Mouse (Mus musculus) cortical plate, adult 2 months (tissue): Measurements from ENCODE around the gene Hist1h2be. TPM values are rescaled to one million over a fixed set of nuclear protein-coding genes. Genes with fewer than 3 reads are reported as not detected.
"Not testable (repeated sequence)": the region's sequence is repeated elsewhere in the genome, so short reads cannot be mapped to it uniquely, and the experiment has no call there.

Experiments
- H3K27ac ChIP-seq: fragments of 200-500 bp; 2 replicates; pipeline ENCODE4 v1.5.1; 2012; ENCODE audit warnings: low read length, control low read depth, inconsistent platforms; ENCODE audit not compliant: insufficient read depth
- H3K4me1 ChIP-seq: fragments of 200-500 bp; 2 replicates; pipeline ENCODE4 v1.6.1; 2011; ENCODE audit warnings: low read length; ENCODE audit not compliant: control insufficient read depth, insufficient read depth
- H3K4me3 ChIP-seq: fragments of 200-500 bp; 2 replicates; pipeline ENCODE4 v1.5.1; 2011; ENCODE audit warnings: mild to moderate bottlenecking, low read length, control low read depth; ENCODE audit not compliant: insufficient read depth
- CTCF ChIP-seq: fragments of 200-500 bp; IDR thresholded peaks from 2 replicates; pipeline ENCODE4 v1.5.1; 2011; ENCODE audit warnings: mild to moderate bottlenecking, control low read depth, low read length; ENCODE audit not compliant: insufficient read depth; ENCODE audit errors: extremely low read depth
- POLR2A ChIP-seq: fragments of 200-500 bp; IDR thresholded peaks from 2 replicates; pipeline ENCODE4 v1.6.1; 2011; ENCODE audit warnings: mild to moderate bottlenecking, low read length, control low read depth; ENCODE audit not compliant: insufficient read depth; ENCODE audit errors: extremely low read depth
- polyA plus RNA-seq: library from polyadenylated mRNA; depleted of rRNA; stranded (reverse); fragments of >200 nt; gene quantifications from 2 replicates; pipeline ENCODE4 v1.2.3, GENCODE M21; 2012; rRNA removed

The Hist1h2be gene
- polyA plus RNA-seq, 1 experiment, result 4.2 TPM

DNA sequence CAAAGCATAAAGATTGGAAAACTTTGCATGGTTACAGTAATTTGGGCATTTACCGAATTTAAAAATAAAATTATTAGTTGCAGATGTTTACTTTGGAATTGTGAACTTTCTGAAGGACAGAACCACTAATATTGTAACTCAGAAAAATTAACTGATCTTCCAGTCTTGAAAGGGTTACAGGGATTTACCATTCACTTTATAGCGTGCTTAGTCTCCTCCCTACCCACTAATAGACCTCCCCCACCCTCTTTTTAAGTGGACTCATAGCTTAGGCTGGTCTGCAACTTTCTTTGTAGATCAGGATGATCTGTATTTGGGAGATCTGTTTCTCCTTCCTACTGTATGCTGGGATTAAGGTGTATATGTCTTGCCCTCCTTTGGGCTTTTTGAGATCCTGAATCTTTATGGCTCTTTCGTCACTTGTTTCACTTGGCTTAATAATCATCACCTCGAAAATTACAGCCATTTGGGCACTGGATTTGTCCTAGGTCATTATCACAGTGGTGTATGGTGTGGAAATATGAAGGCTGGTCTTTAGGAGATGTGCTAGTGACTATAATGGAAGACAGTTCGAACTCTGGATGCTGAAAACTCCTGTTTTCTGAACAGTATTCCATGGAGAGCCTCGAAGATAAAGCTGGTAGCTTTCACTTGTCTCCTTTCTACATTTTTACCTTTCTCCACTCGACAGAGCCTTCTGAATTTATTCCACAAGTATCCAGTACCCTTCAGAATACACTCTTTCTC lies 84.7 kb downstream of the Hist1h2be start:
- TF ChIP-seq POLR2A (no peak), CTCF (no peak)
- peaks cover 4% of the 10 kb centered on the region; the same call in 1 of the 2 replicates for H3K4me1 ChIP-seq
- H3K27ac ChIP-seq, result no peak overlapping the region
- H3K4me3 ChIP-seq, result no peak overlapping the region

DNA sequence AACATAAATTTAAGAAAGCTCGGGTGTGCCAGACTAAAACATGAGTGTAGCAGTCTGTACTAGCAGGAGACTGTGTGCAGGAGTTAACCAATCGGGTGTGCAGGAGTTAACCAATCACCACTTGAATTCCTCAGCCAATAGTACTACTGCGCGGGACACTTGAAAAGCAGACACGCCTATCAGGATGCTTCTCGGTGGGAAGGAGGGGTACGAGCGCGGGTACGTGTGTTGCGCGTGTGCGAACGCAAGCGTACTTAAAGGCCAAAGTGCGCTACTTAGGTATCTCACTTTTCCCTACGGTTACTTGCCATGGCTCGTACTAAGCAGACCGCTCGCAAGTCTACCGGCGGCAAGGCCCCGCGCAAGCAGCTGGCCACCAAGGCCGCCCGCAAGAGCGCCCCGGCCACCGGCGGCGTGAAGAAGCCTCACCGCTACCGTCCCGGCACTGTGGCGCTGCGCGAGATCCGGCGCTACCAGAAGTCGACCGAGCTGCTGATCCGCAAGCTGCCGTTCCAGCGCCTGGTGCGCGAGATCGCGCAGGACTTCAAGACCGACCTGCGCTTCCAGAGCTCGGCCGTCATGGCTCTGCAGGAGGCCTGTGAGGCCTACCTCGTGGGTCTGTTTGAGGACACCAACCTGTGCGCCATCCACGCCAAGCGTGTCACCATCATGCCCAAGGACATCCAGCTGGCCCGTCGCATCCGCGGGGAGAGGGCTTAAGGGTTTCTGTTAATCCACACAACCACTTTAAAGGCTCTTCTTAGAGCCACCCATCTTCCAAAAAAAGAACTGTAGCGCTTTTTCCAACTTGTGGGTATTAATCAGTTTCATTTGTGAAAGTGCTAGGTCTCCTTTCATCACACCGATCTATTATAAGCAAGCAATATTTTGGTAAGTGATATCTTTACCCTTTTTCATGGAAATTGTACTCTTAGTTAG lies 85.5 kb downstream of the Hist1h2be start, which contains the start of gene Hist1h3g:
Hist1h3g (plus strand) TSS at position 286 of the 939 bp plus-strand sequence.
- H3K4me1 ChIP-seq, H3K27ac ChIP-seq: not testable (repeated sequence)
- peak within 1 kb of the TSS; percentile 24 for H3K4me3 ChIP-seq

DNA sequence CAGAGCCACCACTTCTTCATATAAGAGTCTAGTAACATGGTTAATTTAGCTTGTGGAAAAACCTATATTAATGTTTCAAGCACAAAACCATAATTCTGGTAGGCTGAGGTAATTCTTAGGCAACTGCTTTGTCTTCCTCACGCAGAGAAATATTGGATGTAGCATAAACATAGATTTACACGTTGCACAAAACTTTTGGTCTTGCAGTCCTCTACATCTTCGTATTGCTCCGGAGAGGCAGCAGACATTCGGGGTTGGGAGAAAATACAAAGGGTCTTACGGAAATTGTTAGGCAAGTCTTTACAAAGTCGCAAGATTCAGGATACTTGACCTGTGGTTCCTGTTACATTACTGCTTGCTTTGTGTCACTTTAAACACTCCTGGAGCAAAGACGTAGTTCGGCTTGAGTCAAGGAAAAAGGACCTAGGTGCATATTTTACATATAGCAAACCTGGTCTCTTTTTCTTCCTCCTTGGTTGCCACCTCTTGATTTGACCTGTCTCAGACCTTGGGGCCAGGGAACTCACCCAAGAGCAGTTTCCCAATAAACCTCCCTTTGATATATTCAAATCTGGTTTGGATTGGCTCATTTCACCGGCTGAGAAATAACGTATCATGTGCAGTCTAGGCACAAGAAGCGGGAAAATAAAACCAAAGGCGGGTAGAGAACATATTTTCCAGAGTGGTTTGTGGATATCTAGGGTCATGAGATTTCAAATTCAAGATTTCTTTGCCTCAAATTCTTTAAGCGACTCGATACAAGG lies 86.4 kb downstream of the Hist1h2be start:
- H3K4me3 ChIP-seq, result peak overlapping the region; percentile 24; the same call in 1 of the 2 replicates
- no peak overlapping the region for H3K27ac ChIP-seq
- H3K4me1 ChIP-seq, result peaks cover 4% of the 10 kb centered on the region; the same call in 1 of the 2 replicates
- TF ChIP-seq CTCF, result no peak
- no peak for TF ChIP-seq POLR2A

Other genes starting within 250 kb of the Hist1h2be start
- gene Abt1, start 197.3 kb downstream of the Hist1h2be start, polyA plus RNA-seq, result 7.8 and 8.3 TPM in 2 replicates
- 0.04 and 0.06 TPM in 2 replicates for gene Btn1a1, start 155.2 kb downstream of the Hist1h2be start, polyA plus RNA-seq
- gene Btn2a2, start 132.3 kb downstream of the Hist1h2be start, polyA plus RNA-seq, result 0.69 and 0.95 TPM in 2 replicates
- gene Hist1h4h, start 90.1 kb downstream of the Hist1h2be start, polyA plus RNA-seq, result 20.7 and 34.8 TPM in 2 replicates
- 6.4 and 14.2 TPM in 2 replicates for gene Hist1h2af, start 87.2 kb downstream of the Hist1h2be start, polyA plus RNA-seq
- 0.74 and 0.92 TPM in 2 replicates for gene Hist1h3g, start 85.7 kb downstream of the Hist1h2be start, polyA plus RNA-seq
- gene Hist1h2bh, start 77.7 kb downstream of the Hist1h2be start, polyA plus RNA-seq, result 0.29 and 0.38 TPM in 2 replicates
- 0.73 TPM in 1 of 2 replicates, not detected in the other for gene Hist1h3f, start 77.1 kb downstream of the Hist1h2be start, polyA plus RNA-seq
- 4.5 and 13.1 TPM in 2 replicates for gene Hist1h4f, start 69.5 kb downstream of the Hist1h2be start, polyA plus RNA-seq
- 0.04 and 0.08 TPM in 2 replicates for gene Hist1h1d, start 67.9 kb downstream of the Hist1h2be start, polyA plus RNA-seq
- 1.2 and 2.9 TPM in 2 replicates for gene Hist1h3e, start 58.8 kb downstream of the Hist1h2be start, polyA plus RNA-seq
- 0.50 and 1.1 TPM in 2 replicates for gene Hist1h2ae, start 49.9 kb downstream of the Hist1h2be start, polyA plus RNA-seq
- 7.8 and 11.4 TPM in 2 replicates for gene Hist1h2bg, start 49.7 kb downstream of the Hist1h2be start, polyA plus RNA-seq
- gene Hist1h2bf, start 46.9 kb downstream of the Hist1h2be start, polyA plus RNA-seq, result 0.67 TPM in 1 of 2 replicates, not detected in the other
- gene Hist1h2ad, start 46.7 kb downstream of the Hist1h2be start, polyA plus RNA-seq, result 0.32 and 0.92 TPM in 2 replicates
- gene Hist1h3d, start 45.4 kb downstream of the Hist1h2be start, polyA plus RNA-seq, result 2.6 and 3.0 TPM in 2 replicates
- 4.4 and 8.9 TPM in 2 replicates for gene Hist1h4d, start 39.5 kb downstream of the Hist1h2be start, polyA plus RNA-seq
- 4.0 and 4.6 TPM in 2 replicates for gene Hist1h1e, start 1.4 kb upstream of the Hist1h2be start, polyA plus RNA-seq
- 1.2 and 1.5 TPM in 2 replicates for gene Hist1h2ac, start 62.8 kb upstream of the Hist1h2be start, polyA plus RNA-seq
- 117 and 130 TPM in 2 replicates for gene Hist1h2bc, start 63.1 kb upstream of the Hist1h2be start, polyA plus RNA-seq
- not detected in 2 replicates for gene Hist1h1t, start 74.7 kb upstream of the Hist1h2be start, polyA plus RNA-seq
- 4.1 and 9.6 TPM in 2 replicates for gene Hist1h4c, start 77.3 kb upstream of the Hist1h2be start, polyA plus RNA-seq
- gene Hfe, start 89.7 kb upstream of the Hist1h2be start, polyA plus RNA-seq, result 4.2 and 4.3 TPM in 2 replicates
- 42.1 and 42.4 TPM in 2 replicates for gene Hist1h1c, start 117.7 kb upstream of the Hist1h2be start, polyA plus RNA-seq
- 0.56 TPM in 1 of 2 replicates, not detected in the other for gene Hist1h3c, start 124.5 kb upstream of the Hist1h2be start, polyA plus RNA-seq
- 0.79 and 1.9 TPM in 2 replicates for gene Hist1h2bb, start 125.6 kb upstream of the Hist1h2be start, polyA plus RNA-seq
- 1.6 and 1.9 TPM in 2 replicates for gene Hist1h2ab, start 130.0 kb upstream of the Hist1h2be start, polyA plus RNA-seq
- 0.57 and 0.77 TPM in 2 replicates for gene Hist1h3b, start 131.1 kb upstream of the Hist1h2be start, polyA plus RNA-seq
- 3.7 and 8.3 TPM in 2 replicates for gene Hist1h4b, start 135.9 kb upstream of the Hist1h2be start, polyA plus RNA-seq
- gene Hist1h4a, start 140.1 kb upstream of the Hist1h2be start, polyA plus RNA-seq, result 4.2 and 9.6 TPM in 2 replicates
- 0.57 and 1.4 TPM in 2 replicates for gene Hist1h3a, start 141.3 kb upstream of the Hist1h2be start, polyA plus RNA-seq
- gene Hist1h1a, start 142.5 kb upstream of the Hist1h2be start, polyA plus RNA-seq, result 0.55 and 0.77 TPM in 2 replicates
- gene Trim38, start 148.8 kb upstream of the Hist1h2be start, polyA plus RNA-seq, result 0.19 and 0.21 TPM in 2 replicates
- gene Slc17a2, start 185.9 kb upstream of the Hist1h2be start, polyA plus RNA-seq, result 0.06 TPM in 1 of 2 replicates, not detected in the other
- gene Slc17a3, start 218.3 kb upstream of the Hist1h2be start, polyA plus RNA-seq, result not detected in 2 replicates
- gene Slc17a1, start 246.6 kb upstream of the Hist1h2be start, polyA plus RNA-seq, result not detected in 2 replicates